Mouse (Mus musculus) thymus, adult 2 months (tissue): ENCODE data around the gene Lrrc61.

ENCODE experiments used
- CTCF ChIP-seq: fragments of 200-500 bp; IDR thresholded peaks from 2 replicates; pipeline ENCODE4 v1.5.1; 2012; ENCODE audit warnings: mild to moderate bottlenecking, control low read depth, low read length, moderate library complexity, borderline replicate concordance; ENCODE audit not compliant: control insufficient read depth, poor library complexity, insufficient read depth; ENCODE audit errors: extremely low read depth
- POLR2A ChIP-seq: fragments of 200-500 bp; IDR thresholded peaks from 2 replicates; pipeline ENCODE4 v1.6.1; 2012; ENCODE audit warnings: mild to moderate bottlenecking, low read length, control low read depth, moderate library complexity; ENCODE audit not compliant: control insufficient read depth, poor library complexity, insufficient read depth; ENCODE audit errors: extremely low read depth

DNA sequence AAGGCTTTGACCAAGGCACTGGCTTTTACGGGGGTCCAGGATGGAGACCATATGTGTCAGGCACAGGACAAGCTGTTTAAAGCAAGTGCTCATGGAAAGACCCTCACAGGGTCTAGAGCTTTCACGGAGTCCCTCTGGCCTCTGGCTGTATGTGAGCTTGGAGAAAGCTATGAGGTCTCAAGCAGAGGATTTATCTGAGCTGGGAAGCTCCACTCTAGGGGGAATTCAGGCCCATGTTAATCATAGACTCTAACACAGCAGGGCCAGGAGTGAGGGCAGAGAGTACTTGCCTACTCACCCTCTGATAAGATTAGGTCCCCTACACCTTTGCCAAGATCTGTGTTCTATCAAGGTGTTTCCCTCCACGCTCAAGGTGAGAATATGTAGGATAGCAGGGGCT lies 12.0 kb upstream of the Lrrc61 start:
- no peak for TF ChIP-seq CTCF
- no peak for TF ChIP-seq POLR2A
